Mouse (Mus musculus) myocyte (in vitro differentiated cells): ENCODE data around the gene Elmod3.

ENCODE experiments used
- MAX ChIP-seq: IDR thresholded peaks from one replicate; pipeline ENCODE4 v1.6.1; 2011; ENCODE audit warnings: low read depth, mild to moderate bottlenecking, control low read depth
- POLR2A ChIP-seq: IDR thresholded peaks from one replicate; pipeline ENCODE4 v1.6.1; 2011; ENCODE audit warnings: low read depth, mild to moderate bottlenecking, control low read depth, moderate library complexity; ENCODE audit not compliant: insufficient read length
- TCF12 ChIP-seq: IDR thresholded peaks from one replicate; pipeline ENCODE4 v1.6.1; 2011; ENCODE audit warnings: mild to moderate bottlenecking, control low read depth; ENCODE audit not compliant: poor library complexity, insufficient read depth, severe bottlenecking

GRCm38 (mm10) chr6:72590111-72590510 lies 8.1 kb downstream of the Elmod3 start:
- no peak for TF ChIP-seq MAX
- no peak for TF ChIP-seq POLR2A
- no peak for TF ChIP-seq TCF12
